Mouse (Mus musculus) stomach, embryonic 14.5 days (tissue): ENCODE data around the gene Pramel1. TPM values are rescaled to one million over a fixed set of nuclear protein-coding genes. Genes with fewer than 3 reads are reported as not detected.
A peak's percentile ranks its signal among the peaks of the same experiment; 100 is the strongest.

ENCODE experiments used
- ATAC-seq: fragments of 200-750 bp; cut with Nextera tagmentation; 2 replicates; pipeline ENCODE4 v1.8.0; 2017; ENCODE audit warnings: low read depth, moderate TSS enrichment; ENCODE audit not compliant: insufficient number of reproducible peaks, insufficient read depth, low FRiP score
- H3K27ac ChIP-seq: fragments of 300-500 bp; sonication (generic); 2 replicates; pipeline ENCODE4 v1.5.1; 2014; ENCODE audit warnings: mild to moderate bottlenecking, low read length, moderate library complexity, mixed read lengths
- H3K27me3 ChIP-seq: fragments of 300-500 bp; sonication (generic); 2 replicates; pipeline ENCODE4 v1.6.1; 2014; ENCODE audit warnings: low read length, control low read depth, mixed read lengths; ENCODE audit not compliant: control insufficient read depth, insufficient read depth
- H3K36me3 ChIP-seq: fragments of 300-500 bp; sonication (generic); 2 replicates; pipeline ENCODE4 v1.6.1; 2014; ENCODE audit warnings: mild to moderate bottlenecking, control low read depth, low read length, moderate library complexity, mixed read lengths; ENCODE audit not compliant: control insufficient read depth, insufficient read depth
- H3K4me1 ChIP-seq: fragments of 300-500 bp; sonication (generic); 2 replicates; pipeline ENCODE4 v1.6.1; 2014; ENCODE audit warnings: low read length, control low read depth, mixed read lengths; ENCODE audit not compliant: control insufficient read depth, insufficient read depth
- H3K4me2 ChIP-seq: fragments of 300-500 bp; sonication (generic); replicated peaks from 2 replicates; pipeline ENCODE4 v1.6.1; 2014; ENCODE audit warnings: low read depth, low read length, control low read depth
- H3K4me3 ChIP-seq: fragments of 300-500 bp; sonication (generic); 2 replicates; pipeline ENCODE4 v1.5.1; 2014; ENCODE audit warnings: low read depth, low read length, control low read depth
- H3K9ac ChIP-seq: fragments of 300-500 bp; sonication (generic); replicated peaks from 2 replicates; pipeline ENCODE4 v1.6.1; 2014; ENCODE audit warnings: low read depth, mild to moderate bottlenecking, control low read depth, low read length, moderate library complexity, mixed read lengths
- H3K9me3 ChIP-seq: fragments of 300-500 bp; sonication (generic); 2 replicates; pipeline ENCODE4 v1.6.1; 2016; ENCODE audit warnings: low read depth, low read length, control low read depth; ENCODE audit not compliant: control insufficient read depth
- WGBS: fragments of 180-500 bp; shearing (Covaris S2); extraction: QIAGEN DNeasy Blood & Tissue Kit; methylation state at CpG from one replicate; pipeline ENCODE4 v1.1.7; 2014; 5-methylcytosine and 5-hydroxymethylcytosine counted together
- polyA plus RNA-seq: library from polyadenylated mRNA; unstranded; fragments of >200 nt; fragmentation: Nextera tagmentation; extraction: Ambion mirVana; gene quantifications from 2 replicates; pipeline ENCODE4 v1.2.1, GENCODE M21; 2014

Pramel1 gene
- polyA plus RNA-seq, 1 experiment from 2014 or later, result not detected

- no peak overlapping the region for H3K4me2 ChIP-seq
- no peaks in the 10 kb centered on the region for H3K36me3 ChIP-seq
- H3K4me1 ChIP-seq, result no peaks in the 10 kb centered on the region
- H3K9me3 ChIP-seq, result no peaks in the 10 kb centered on the region
- ATAC-seq, result no peak
- no peak overlapping the region for H3K4me3 ChIP-seq
- WGBS, result 45% methylated on average over 7 of the region's 7 CpGs
- H3K27ac ChIP-seq, result no peak overlapping the region
- H3K9ac ChIP-seq, result no peak overlapping the region
- H3K27me3 ChIP-seq, result no peaks in the 10 kb centered on the region
These were observed 14.7 kb upstream of the Pramel1 start for GRCm38 (mm10) chr4:143379480-143379879.

GRCm38 (mm10) chr4:143379931-143380715, 14.1 kb upstream of the Pramel1 start:
- WGBS, result 34% methylated on average over 15 of the region's 15 CpGs
- ATAC-seq, result 0 out of 2 replicates have a peak, but pooled peaks have one; percentile 6

GRCm38 (mm10) chr4:143380716-143381004, 13.6 kb upstream of the Pramel1 start:
- Histone ChIP-seq H3K36me3 (no peaks in the 10 kb centered on the region), H3K9ac (no peak overlapping the region), H3K4me1 (no peaks in the 10 kb centered on the region), H3K27me3 (no peaks in the 10 kb centered on the region), H3K4me2 (no peak overlapping the region), H3K9me3 (no peaks in the 10 kb centered on the region), H3K4me3 (no peak overlapping the region), H3K27ac (no peak overlapping the region)
- ATAC-seq, result no peak
- WGBS, result under 1% methylated on average over 5 of the region's 5 CpGs

More at GRCm38 (mm10) chr4:143379931-143380715, 14.1 kb upstream of the Pramel1 start:
- no peaks in the 10 kb centered on the region for H3K27me3 ChIP-seq
- H3K4me1 ChIP-seq, result no peaks in the 10 kb centered on the region
- no peak overlapping the region for H3K4me2 ChIP-seq
- no peak overlapping the region for H3K4me3 ChIP-seq
- no peaks in the 10 kb centered on the region for H3K36me3 ChIP-seq
- H3K27ac ChIP-seq, result no peak overlapping the region
- H3K9ac ChIP-seq, result no peak overlapping the region
- no peaks in the 10 kb centered on the region for H3K9me3 ChIP-seq

GRCm38 (mm10) chr4:143382163-143382562, 12.1 kb upstream of the Pramel1 start:
- no peaks in the 10 kb centered on the region for H3K36me3 ChIP-seq
- no peak overlapping the region for H3K4me2 ChIP-seq
- H3K9me3 ChIP-seq, result no peaks in the 10 kb centered on the region
- no peaks in the 10 kb centered on the region for H3K4me1 ChIP-seq
- H3K27me3 ChIP-seq, result no peaks in the 10 kb centered on the region
- H3K4me3 ChIP-seq, result no peak overlapping the region
- 67% methylated on average over 3 of the region's 3 CpGs for WGBS
- H3K9ac ChIP-seq, result no peak overlapping the region
- H3K27ac ChIP-seq, result no peak overlapping the region
- no peak for ATAC-seq

- WGBS, result 44% methylated on average over 4 of the region's 4 CpGs
- no peak for ATAC-seq
- H3K4me3 ChIP-seq, result no peak overlapping the region
- H3K4me2 ChIP-seq, result no peak overlapping the region
- H3K9me3 ChIP-seq, result no peaks in the 10 kb centered on the region
- no peaks in the 10 kb centered on the region for H3K36me3 ChIP-seq
- H3K27ac ChIP-seq, result no peak overlapping the region
- H3K4me1 ChIP-seq, result no peaks in the 10 kb centered on the region
- no peaks in the 10 kb centered on the region for H3K27me3 ChIP-seq
- H3K9ac ChIP-seq, result no peak overlapping the region
These were observed 10.6 kb upstream of the Pramel1 start for GRCm38 (mm10) chr4:143383646-143384045.

GRCm38 (mm10) chr4:143388955-143389702, 5.1 kb upstream of the Pramel1 start:
- no peaks in the 10 kb centered on the region for H3K4me1 ChIP-seq
- H3K27me3 ChIP-seq, result no peaks in the 10 kb centered on the region
- H3K4me2 ChIP-seq, result peak overlapping the region; percentile 40
- H3K4me3 ChIP-seq, result peak overlapping the region; percentile 30; the same call in 1 of the 2 replicates
- 9% methylated on average over 29 of the region's 43 CpGs for whole genome bisulfite sequencing
- peak; percentile 88 for ATAC-seq
- no peak overlapping the region for H3K27ac ChIP-seq
- H3K9me3 ChIP-seq, result no peaks in the 10 kb centered on the region
- H3K9ac ChIP-seq, result no peak overlapping the region
- H3K36me3 ChIP-seq, result no peaks in the 10 kb centered on the region

- Histone ChIP-seq H3K4me2 (peak overlapping the region; percentile 43), H3K27me3 (no peaks in the 10 kb centered on the region), H3K27ac (no peak overlapping the region), H3K36me3 (peaks cover 6% of the 10 kb centered on the region), H3K4me3 (peak overlapping the region; percentile 51), H3K9me3 (no peaks in the 10 kb centered on the region), H3K4me1 (no peaks in the 10 kb centered on the region), H3K9ac (0 out of 2 replicates have a peak overlapping the region, but pooled peaks have one; percentile 45)
- WGBS, result 69% methylated on average over 5 of the region's 5 CpGs
- no peak for ATAC-seq
These were observed 17.5 kb downstream of the Pramel1 start for GRCm38 (mm10) chr4:143411566-143412218.

- H3K4me3 ChIP-seq, result peak within 1 kb of the TSS; percentile 51
- no peaks in the 10 kb centered on the region for H3K9me3 ChIP-seq
- WGBS, result under 1% methylated on average over 50 of the region's 50 CpGs
- peak; percentile 90 for ATAC-seq
- H3K27ac ChIP-seq, result peak within 1 kb of the TSS; percentile 72
- no peaks in the 10 kb centered on the region for H3K27me3 ChIP-seq
- H3K4me1 ChIP-seq, result no peaks in the 10 kb centered on the region
- H3K4me2 ChIP-seq, result peak within 1 kb of the TSS; percentile 43
- H3K36me3 ChIP-seq, result peaks cover 14% of the 10 kb centered on the region
- H3K9ac ChIP-seq, result peak within 1 kb of the TSS; percentile 45
These were observed 18.2 kb downstream of the Pramel1 start, which contains the start of gene Pramef8 for GRCm38 (mm10) chr4:143412219-143413092. Gene Pramef8 (plus strand): TSS chr4:143412426.
